Mouse (Mus musculus) layer of hippocampus, postnatal 36 days (tissue): ENCODE data around the gene Vma21-ps. TPM values are rescaled to one million over a fixed set of nuclear protein-coding genes. Genes with fewer than 3 reads are reported as not detected.
"Not testable (repeated sequence)": the region's sequence is repeated elsewhere in the genome, so short reads cannot be mapped to it uniquely, and the experiment has no call there.

Experiments
- DNase-seq, 2 experiments: peaks; one replicate each; pipeline ENCODE4 v3.0.0; 2022
- total RNA-seq, 2 experiments: library from RNA; stranded (reverse); gene quantifications; 2 replicates each; pipeline ENCODE4 v1.2.3; 2021

The Vma21-ps gene
- not detected for total RNA-seq

- not testable (repeated sequence) for DNase-seq
Observed at GRCm38 (mm10) chr4:52497144-52497543, at the start of gene Vma21-ps. Gene Vma21-ps (minus strand): TSS chr4:52497244.

- DNase-seq = no peak
Observed at GRCm38 (mm10) chr4:52543001-52543400, 46.0 kb upstream of the Vma21-ps start.

- no peak for DNase-seq
Observed at GRCm38 (mm10) chr4:52530636-52531035, 33.6 kb upstream of the Vma21-ps start.

- no peak for DNase-seq
Observed at GRCm38 (mm10) chr4:52526464-52526863, 29.4 kb upstream of the Vma21-ps start.

- DNase-seq = peak in 1 of 2 experiments; percentile 24
Observed at GRCm38 (mm10) chr4:52519301-52519700, 22.3 kb upstream of the Vma21-ps start.

- DNase-seq = no peak
Observed at GRCm38 (mm10) chr4:52517580-52517979, 20.5 kb upstream of the Vma21-ps start.

- no peak for DNase-seq
Observed at GRCm38 (mm10) chr4:52487486-52487885, 9.6 kb downstream of the Vma21-ps start.

GRCm38 (mm10) chr4:52473431-52473830 lies 23.6 kb downstream of the Vma21-ps start:
- DNase-seq = no peak

GRCm38 (mm10) chr4:52461321-52461720 lies 35.7 kb downstream of the Vma21-ps start:
- DNase-seq = peak; percentile 45 to 49

GRCm38 (mm10) chr4:52459726-52460125 lies 37.3 kb downstream of the Vma21-ps start:
- DNase-seq = no peak

Other genes with a start within 250 kb of the Vma21-ps start
- gene Smc2, start 58.0 kb downstream of the Vma21-ps start, total RNA-seq = 10 to 100 TPM; 10.2 to 10.9 TPM
- gene Toporsl, start 99.0 kb upstream of the Vma21-ps start, total RNA-seq = not detected